Mouse (Mus musculus) testis, adult 2 months (tissue): ENCODE measurements around the gene Sorcs1.

ENCODE experiments used
- CTCF ChIP-seq: fragments of 200-500 bp; IDR thresholded peaks from 2 replicates; pipeline ENCODE4 v1.5.1; 2012; ENCODE audit warnings: low read depth, mild to moderate bottlenecking, inconsistent platforms, low read length, moderate library complexity; ENCODE audit not compliant: control insufficient read depth, insufficient read depth, insufficient replicate concordance
- POLR2A ChIP-seq: fragments of 200-500 bp; IDR thresholded peaks from 2 replicates; pipeline ENCODE4 v1.6.1; 2012; ENCODE audit warnings: low read depth, mild to moderate bottlenecking, inconsistent platforms, low read length, moderate library complexity; ENCODE audit not compliant: control insufficient read depth

GRCm38 (mm10) chr19:50526094-50526493 lies 152.4 kb downstream of the Sorcs1 start:
- TF ChIP-seq POLR2A (no peak), CTCF (no peak)
